Comparison of ENCODE assay signal across 27 mouse cellular contexts in genomic region chr5:75929960-75930359, GRCm38 (mm10). TPM values are rescaled to one million over a fixed set of nuclear protein-coding genes. Genes with fewer than 3 reads are reported as not detected.
DNase-seq lines count a peak whose midpoint lies in the region; ATAC-seq and TF ChIP-seq lines count a peak whose summit lies in the region.
"Had no signal": no experiment of that assay in that cellular context is flagged by ENCODE, and none has a peak within 500 bp of the region (broad histone marks: within the 10 kb centered on the region; RNA-seq: fewer than 3 reads in every experiment).

No protein-coding gene starts in this region.

- no peak overlapping the region for H3K27ac ChIP-seq in MEL (ENCODE audit: control insufficient read depth, low read depth, low read length)
- no peak overlapping the region for H3K27ac ChIP-seq in liver, embryonic 13.5 days
- H3K27ac ChIP-seq: embryonic facial prominence, embryonic 13.5 days; hindbrain, embryonic 14.5 days had no signal

- H3K9ac ChIP-seq in MEL (ENCODE audit: control insufficient read depth, low read depth, low read length, poor library complexity, severe bottlenecking) = no peak overlapping the region
- H3K9ac ChIP-seq in liver, embryonic 13.5 days = no peak overlapping the region
- H3K9ac ChIP-seq: embryonic facial prominence, embryonic 13.5 days; hindbrain, embryonic 14.5 days had no signal

- peak in 1 of 2 experiments; percentile 35; a peak in 1 of 4 replicates for TF ChIP-seq EP300 in MEL (IDR thresholded peaks at IDR 0.05; ENCODE audit: low read depth in 1 of 2, low read length in 2 of 2)

- H3K4me2 ChIP-seq in liver, embryonic 13.5 days = no peak overlapping the region
- H3K4me2 ChIP-seq: embryonic facial prominence, embryonic 13.5 days; hindbrain, embryonic 14.5 days had no signal

- peak; percentile 82 for ATAC-seq in liver, embryonic 13.5 days (ENCODE audit: low read depth)
- peak; percentile 32 for ATAC-seq in megakaryocyte progenitor cell, adult 5-6 weeks (replicated peaks; ENCODE audit: poor library complexity)
- ATAC-seq: activated CD4-positive, CD25-positive, alpha-beta regulatory T cell, adult 4 months; CD4-positive, CD25-positive, alpha-beta regulatory T cell, adult 4 months; forebrain, embryonic 16.5 days; intestine, postnatal 0 days had no signal

- TF ChIP-seq RAD21 in MEL (IDR thresholded peaks at IDR 0.05; ENCODE audit: low read depth, low read length) = no peak

- 26% methylated on average over 7 of the region's 7 CpGs for WGBS in liver, embryonic 13.5 days (ENCODE audit: insufficient replicate concordance)

- no peak for TF ChIP-seq POLR2A in MEL (IDR thresholded peaks at IDR 0.05; ENCODE audit: control insufficient read depth in 1 of 2, insufficient read depth in 1 of 2, low read depth in 1 of 2, low read length in 2 of 2, poor library complexity in 1 of 2)

- H3K4me1 ChIP-seq in MEL (ENCODE audit: control insufficient read depth in 1 of 2, insufficient read depth in 2 of 2, low read length in 2 of 2) = peaks cover 8 to 11% of the 10 kb centered on the region in 2 experiments; a peak in 3 of 4 replicates
- H3K4me1 ChIP-seq in liver, embryonic 13.5 days (replicated peaks) = peaks cover 46% of the 10 kb centered on the region

- H3K79me2 ChIP-seq in MEL (ENCODE audit: control insufficient read depth, insufficient read depth, low read length, poor library complexity) = no peaks in the 10 kb centered on the region

- peak; percentile 12 for DNase-seq in MEL (ENCODE audit: low read depth, low spot score)
- peak; percentile 9 for DNase-seq in c-Kit-positive CD71-positive TER-119-positive erythroid progenitor cells, embryonic 14.5 days (ENCODE audit: low spot score)
- peak; percentile 17 for DNase-seq in liver, embryonic 13.5 days
- DNase-seq in ovary, postnatal 10 days (ENCODE audit: low spot score) = no peak
- no peak for DNase-seq in urinary bladder, postnatal 25 days (ENCODE audit: low spot score)
- no peak for DNase-seq in left cerebral cortex, adult 8-10 months (ENCODE audit: low spot score in 2 of 2)
- DNase-seq: adrenal gland, adult 2 months; cerebellum, adult 11 months; cerebellum, adult 9-10 months; gastrocnemius, adult 2 months; kidney, adult 9 months; kidney, postnatal 10 days; layer of hippocampus, postnatal 36 days; lung, postnatal 4 days; midbrain, embryonic 14.5 days; retina, postnatal 1 day; right cerebral cortex, postnatal 25 days; thymus, postnatal 25 days had no signal

- H3K36me3 ChIP-seq in MEL (ENCODE audit: control insufficient read depth in 1 of 2, insufficient read depth in 2 of 2, low read length in 2 of 2) = peaks cover 0 to 3% of the 10 kb centered on the region in 2 experiments; a peak in 2 of 4 replicates
- no peaks in the 10 kb centered on the region for H3K36me3 ChIP-seq in liver, embryonic 13.5 days
- H3K36me3 ChIP-seq: embryonic facial prominence, embryonic 13.5 days had no signal

- H3K4me3 ChIP-seq in MEL (ENCODE audit: control insufficient read depth in 1 of 2, insufficient read depth in 1 of 2, low read depth in 2 of 2, low read length in 2 of 2) = no peak overlapping the region
- H3K4me3 ChIP-seq in liver, embryonic 13.5 days (replicated peaks) = no peak overlapping the region
- H3K4me3 ChIP-seq: embryonic facial prominence, embryonic 13.5 days; erythroblast, embryonic 14.5 days; gastrocnemius, adult 2 months had no signal

- no peak for TF ChIP-seq CTCF in MEL (IDR thresholded peaks at IDR 0.05 in 2 of 3, conservative IDR thresholded peaks at IDR 0.05 in 1 of 3; ENCODE audit: control insufficient read depth in 1 of 3, insufficient read depth in 1 of 3, low read depth in 2 of 3, low read length in 3 of 3, poor library complexity in 1 of 3, severe bottlenecking in 1 of 3)

- H3K27me3 ChIP-seq in MEL (ENCODE audit: control insufficient read depth in 1 of 2, insufficient read depth in 2 of 2, low read length in 2 of 2) = peaks cover 3 to 5% of the 10 kb centered on the region in 2 experiments
- peaks cover 7% of the 10 kb centered on the region; the same call in 1 of the 2 replicates for H3K27me3 ChIP-seq in liver, embryonic 13.5 days
- H3K27me3 ChIP-seq: embryonic facial prominence, embryonic 13.5 days had no signal

- no peaks in the 10 kb centered on the region for H3K9me3 ChIP-seq in MEL (replicated peaks; ENCODE audit: insufficient read depth, low read length)
- H3K9me3 ChIP-seq in liver, embryonic 13.5 days (replicated peaks) = no peaks in the 10 kb centered on the region
- H3K9me3 ChIP-seq: embryonic facial prominence, embryonic 13.5 days had no signal

TF ChIP-seq in MEL, 35 proteins besides CTCF, POLR2A, EP300 and RAD21:
- no peak for TF ChIP-seq MYB (IDR thresholded peaks at IDR 0.05; ENCODE audit: low read depth, low read length)
- TF ChIP-seq GATA1 (IDR thresholded peaks at IDR 0.05; ENCODE audit: low read depth, low read length) = peak; percentile 52

RNA-seq across cellular contexts. Expression of gene Kdr, which starts 48.3 kb away (rescaled TPM):
- total RNA-seq in MEL (2012; rRNA removed) = not detected in 2 replicates
- polyA plus RNA-seq in MEL (2012; ENCODE audit: insufficient read depth in 1 of 2, insufficient read length in 2 of 2, low read depth in 1 of 2, low replicate concordance in 2 of 2, missing spikeins in 1 of 2) = under 1 TPM in 1 of 2 experiments, not detected in 1; 0.06 TPM
- 7.7 and 10.0 TPM in 2 replicates for polyA plus RNA-seq in liver, embryonic 13.5 days (2015; fragmentation: Nextera tagmentation; extraction: Ambion mirVana)
- total RNA-seq in megakaryocyte progenitor cell, adult 5-6 weeks (2015) = 0.02 and 0.10 TPM in 2 replicates
- total RNA-seq in megakaryocyte progenitor cell, adult 5-6 weeks (2017) = not detected in 2 replicates
- 1 to 10 TPM; 5.3 to 6.4 (median 5.9) TPM for total RNA-seq in left cerebral cortex, adult 8-10 months (2022)
- total RNA-seq: monocyte, adult 5-6 weeks had no signal

Comparison
In these comparisons a context has a peak if more than half of its experiments do, and no peak if none do; other contexts are left out.
1. DNase-seq: peak in MEL (single experiment), c-Kit-positive CD71-positive TER-119-positive erythroid progenitor cells, embryonic 14.5 days (single experiment) and liver, embryonic 13.5 days (single experiment); none in ovary, postnatal 10 days (single experiment), urinary bladder, postnatal 25 days (single experiment) and left cerebral cortex, adult 8-10 months (0 of 2).